Mouse (Mus musculus) mammary gland, adult 2 months (tissue): Measurements from ENCODE around the gene Krt34. TPM values are rescaled to one million over a fixed set of nuclear protein-coding genes. Genes with fewer than 3 reads are reported as not detected.

Experiments used
- polyA plus RNA-seq: library from polyadenylated mRNA; depleted of rRNA; stranded (reverse); fragments of >200 nt; gene quantifications from 2 replicates; pipeline ENCODE4 v1.2.3, GENCODE M21; 2012; ENCODE audit warnings: low replicate concordance; rRNA removed

Krt34 gene
- not detected in 2 replicates for polyA plus RNA-seq

GRCm38 (mm10) chr11:100041454-100041853 is at the start of gene Krt34:
TSS of gene Krt34 (minus strand) at chr11:100041554.

DNA sequence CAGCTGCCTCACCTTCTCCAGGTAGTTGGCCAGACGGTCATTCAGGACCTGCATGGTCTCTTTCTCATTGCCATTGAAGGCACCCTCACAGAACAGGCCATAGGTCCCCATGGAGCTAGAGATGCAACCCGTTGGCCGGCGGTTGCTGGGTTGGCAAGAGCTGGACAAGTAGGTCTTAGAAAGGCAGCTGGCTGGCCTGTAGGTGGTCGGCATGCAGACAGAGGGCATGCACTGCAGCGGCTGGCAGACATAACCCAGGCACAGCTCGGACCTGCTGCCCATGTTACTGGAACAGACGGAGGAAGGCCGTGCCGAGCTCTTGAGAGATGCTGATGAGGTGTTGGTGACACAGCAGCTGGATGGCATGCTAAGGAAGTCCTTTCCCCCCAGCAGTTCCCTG is 46.5 kb upstream of the Krt34 start, which contains the start of gene Krt32:
Gene Krt32 (minus strand): TSS at position 366 of the 400 bp plus-strand sequence.

DNA sequence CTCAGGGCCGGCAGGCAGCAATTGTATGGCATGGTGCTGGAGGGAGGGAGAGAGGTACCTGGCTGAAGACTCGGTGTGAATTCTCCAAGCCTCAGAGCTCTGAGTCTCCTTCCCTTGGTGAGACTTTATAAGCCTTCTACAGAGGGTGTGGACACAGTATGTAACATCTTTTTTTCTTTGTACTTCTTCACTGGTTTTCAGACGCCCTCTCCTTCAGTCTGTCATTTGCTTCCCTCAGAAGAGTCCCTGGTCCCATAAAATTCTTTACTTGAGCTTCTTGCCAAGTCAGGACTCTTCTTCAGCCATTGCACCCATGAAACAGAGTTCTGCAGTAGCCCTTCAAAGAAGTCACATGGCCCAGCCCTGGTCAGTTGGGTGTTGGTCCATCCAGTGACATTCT is 9.1 kb upstream of the Krt34 start, which contains the start of gene Krt31:
Gene Krt31 (minus strand): TSS at position 101 of the 400 bp plus-strand sequence.

DNA sequence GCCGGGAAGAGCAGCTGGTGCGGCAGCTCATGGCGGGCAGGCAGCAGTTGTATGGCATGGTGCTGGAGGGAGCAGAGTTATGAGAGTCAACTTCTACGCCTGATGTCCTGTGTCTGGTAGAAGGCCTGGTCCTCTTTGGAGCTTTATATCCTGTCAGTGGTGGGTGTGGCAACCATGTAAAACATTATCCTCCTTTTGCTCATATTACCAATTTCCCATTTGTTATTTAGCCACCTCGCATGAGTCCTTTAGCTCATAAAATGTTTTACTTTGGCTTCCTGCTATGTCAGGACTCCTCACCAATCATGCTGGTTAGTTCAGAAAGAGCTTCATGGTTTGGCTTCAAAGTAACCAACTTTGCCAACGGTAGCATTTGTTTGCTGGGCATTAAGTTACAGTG is 11.6 kb downstream of the Krt34 start, which contains the start of gene Krt33b:
Gene Krt33b (minus strand): TSS at position 101 of the 400 bp plus-strand sequence.

GRCm38 (mm10) chr11:100016112-100016511 is 25.2 kb downstream of the Krt34 start, which contains the start of gene Krt33a:
TSS of gene Krt33a (minus strand) at chr11:100016212.

GRCm38 (mm10) chr11:99993620-99994383 is 47.6 kb downstream of the Krt34 start, which contains the start of gene Krtap17-1:
TSS of gene Krtap17-1 (minus strand) at chr11:99993994.

Other genes starting within 250 kb of the Krt34 start
- gene Gm11596, start 248.1 kb downstream of the Krt34 start, polyA plus RNA-seq, result not detected in 2 replicates
- not detected in 2 replicates for gene Gm11569, start 242.6 kb downstream of the Krt34 start, polyA plus RNA-seq
- gene Gm11554, start 237.1 kb downstream of the Krt34 start, polyA plus RNA-seq, result not detected in 2 replicates
- not detected in 2 replicates for gene Krtap4-13, start 231.7 kb downstream of the Krt34 start, polyA plus RNA-seq
- gene Gm11564, start 225.9 kb downstream of the Krt34 start, polyA plus RNA-seq, result not detected in 2 replicates
- gene 2300003K06Rik, start 203.5 kb downstream of the Krt34 start, polyA plus RNA-seq, result not detected in 2 replicates
- gene Krtap4-16, start 189.9 kb downstream of the Krt34 start, polyA plus RNA-seq, result not detected in 2 replicates
- not detected in 2 replicates for gene Gm11568, start 183.6 kb downstream of the Krt34 start, polyA plus RNA-seq
- not detected in 2 replicates for gene Gm11559, start 177.1 kb downstream of the Krt34 start, polyA plus RNA-seq
- gene Krtap9-1, start 168.2 kb downstream of the Krt34 start, polyA plus RNA-seq, result not detected in 2 replicates
- not detected in 2 replicates for gene Gm11567, start 162.4 kb downstream of the Krt34 start, polyA plus RNA-seq
- not detected in 2 replicates for gene Krtap31-1, start 133.6 kb downstream of the Krt34 start, polyA plus RNA-seq
- not detected in 2 replicates for gene Gm11565, start 126.8 kb downstream of the Krt34 start, polyA plus RNA-seq
- not detected in 2 replicates for gene Krtap31-2, start 105.3 kb downstream of the Krt34 start, polyA plus RNA-seq
- not detected in 2 replicates for gene Krtap9-5, start 93.1 kb downstream of the Krt34 start, polyA plus RNA-seq
- gene Krtap29-1, start 62.5 kb downstream of the Krt34 start, polyA plus RNA-seq, result not detected in 2 replicates
- not detected in 2 replicates for gene Krtap16-1, start 55.0 kb downstream of the Krt34 start, polyA plus RNA-seq
- gene Krtap17-1, start 47.6 kb downstream of the Krt34 start, polyA plus RNA-seq, result not detected in 2 replicates
- not detected in 2 replicates for gene Krt33a, start 25.3 kb downstream of the Krt34 start, polyA plus RNA-seq
- gene Krt33b, start 11.7 kb downstream of the Krt34 start, polyA plus RNA-seq, result not detected in 2 replicates
- gene Krt31, start 9.0 kb upstream of the Krt34 start, polyA plus RNA-seq, result 0.08 and 0.16 TPM in 2 replicates
- 0.63 TPM in 1 of 2 replicates, not detected in the other for gene Krt32, start 46.7 kb upstream of the Krt34 start, polyA plus RNA-seq
- gene Krt35, start 54.7 kb upstream of the Krt34 start, polyA plus RNA-seq, result 0.07 TPM in 1 of 2 replicates, not detected in the other
- gene Krt36, start 64.1 kb upstream of the Krt34 start, polyA plus RNA-seq, result 5.7 and 5.8 TPM in 2 replicates
- gene Krt13, start 80.0 kb upstream of the Krt34 start, polyA plus RNA-seq, result not detected in 2 replicates
- gene Krt15, start 94.4 kb upstream of the Krt34 start, polyA plus RNA-seq, result 5.5 and 33.6 TPM in 2 replicates
- 521 and 718 TPM in 2 replicates for gene Krt19, start 107.1 kb upstream of the Krt34 start, polyA plus RNA-seq
- gene Krt9, start 151.7 kb upstream of the Krt34 start, polyA plus RNA-seq, result not detected in 2 replicates
- gene Krt14, start 166.0 kb upstream of the Krt34 start, polyA plus RNA-seq, result 52.1 and 78.7 TPM in 2 replicates
- not detected in 2 replicates for gene Krt16, start 207.3 kb upstream of the Krt34 start, polyA plus RNA-seq
- 34.7 and 41.4 TPM in 2 replicates for gene Krt17, start 219.5 kb upstream of the Krt34 start, polyA plus RNA-seq
- 0.07 and 0.12 TPM in 2 replicates for gene Krt42, start 228.3 kb upstream of the Krt34 start, polyA plus RNA-seq